Mouse (Mus musculus) lung, adult 2 months (tissue): Measurements from ENCODE around the gene Cybb.

Experiments used
- CTCF ChIP-seq: fragments of 200-500 bp; IDR thresholded peaks from 2 replicates; pipeline ENCODE4 v1.5.1; 2011; ENCODE audit warnings: mild to moderate bottlenecking, low read length, control low read depth; ENCODE audit not compliant: insufficient read depth
- POLR2A ChIP-seq: fragments of 200-500 bp; IDR thresholded peaks from 2 replicates; pipeline ENCODE4 v1.6.1; 2011; ENCODE audit warnings: low read depth, mild to moderate bottlenecking, control low read depth, low read length, borderline replicate concordance; ENCODE audit errors: extremely low read depth

- no peak for TF ChIP-seq CTCF
- TF ChIP-seq POLR2A: no peak
Observed at GRCm38 (mm10) chrX:9469100-9469499, 18.5 kb downstream of the Cybb start.
